Mouse (Mus musculus): Measurements from ENCODE around the gene Bcas3.

GRCm38 (mm10) chr11:85775492-85775891, 422.5 kb downstream of the Bcas3 start:
- TF ChIP-seq POLR2A (IDR thresholded peaks at IDR 0.05; ENCODE audit: borderline replicate concordance, low read depth, low read length) (no peak), CTCF (IDR thresholded peaks at IDR 0.05; ENCODE audit: low read depth, low read length) (no peak)
